Mouse (Mus musculus) C2C12 (cell line): ENCODE measurements around the gene Ccl11.
A peak's percentile ranks its signal among the peaks of the same experiment; 100 is the strongest.

Experiments
- CEBPB ChIP-seq: IDR thresholded peaks from one replicate; pipeline ENCODE4 v1.6.1; 2011; ENCODE audit warnings: low read depth, mild to moderate bottlenecking, control low read depth, moderate library complexity
- CTCF ChIP-seq: IDR thresholded peaks from one replicate; pipeline ENCODE4 v1.5.1; 2011; ENCODE audit not compliant: control insufficient read depth, insufficient read depth, insufficient read length
- MAX ChIP-seq: IDR thresholded peaks from one replicate; pipeline ENCODE4 v1.6.1; 2011; ENCODE audit warnings: mild to moderate bottlenecking, control low read depth
- MYOD1 ChIP-seq: IDR thresholded peaks from one replicate; pipeline ENCODE4 v1.6.1; 2011; ENCODE audit warnings: low read depth; ENCODE audit not compliant: control insufficient read depth, insufficient read length
- MYOG ChIP-seq: IDR thresholded peaks from one replicate; pipeline ENCODE4 v1.6.1; 2011; ENCODE audit not compliant: control insufficient read depth, insufficient read length; ENCODE audit errors: extremely low read depth
- USF1 ChIP-seq: IDR thresholded peaks from one replicate; pipeline ENCODE4 v1.6.1; 2011; ENCODE audit warnings: low read depth, mild to moderate bottlenecking, control low read depth, moderate library complexity

DNA sequence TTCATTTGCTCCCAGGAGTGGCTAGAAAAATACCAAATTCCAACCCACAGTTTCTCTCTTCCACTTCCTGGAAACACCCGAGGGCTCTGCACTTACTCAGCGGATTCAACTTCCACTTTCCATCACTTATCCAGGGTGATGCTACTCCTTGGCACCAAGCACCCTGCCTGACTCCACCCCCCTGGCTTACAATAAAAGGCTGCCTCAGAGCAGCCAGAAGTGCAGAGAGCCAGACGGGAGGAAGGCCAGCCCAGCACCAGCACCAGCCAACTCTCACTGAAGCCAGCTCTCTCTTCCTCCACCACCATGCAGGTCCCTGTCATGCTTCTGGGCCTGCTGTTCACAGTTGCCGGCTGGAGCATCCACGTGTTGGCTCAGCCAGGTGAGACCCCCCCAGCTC is 22.3 kb upstream of the Ccl11 start, which contains the start of gene Ccl2:
- TF ChIP-seq CTCF (no peak), MAX (peak; percentile 18), MYOG (no peak), MYOD1 (no peak), CEBPB (no peak), USF1 (no peak)
